Mouse (Mus musculus) spleen, adult 2 months (tissue): Measurements from ENCODE around the gene Traf3ip1.

Experiments used
- CTCF ChIP-seq: fragments of 200-500 bp; IDR thresholded peaks from 2 replicates; pipeline ENCODE4 v1.5.1; 2011; ENCODE audit warnings: mild to moderate bottlenecking, inconsistent platforms; ENCODE audit not compliant: insufficient read depth, insufficient read length, insufficient replicate concordance; ENCODE audit errors: extremely low read depth
- POLR2A ChIP-seq: fragments of 200-500 bp; IDR thresholded peaks from 2 replicates; pipeline ENCODE4 v1.6.1; 2011; ENCODE audit warnings: low read depth, low read length, inconsistent platforms

GRCm38 (mm10) chr1:91567269-91567668 is 72.8 kb downstream of the Traf3ip1 start:
- TF ChIP-seq CTCF (no peak), POLR2A (no peak)
